Mouse (Mus musculus): ENCODE data around the gene Tmem19. TPM values are rescaled to one million over a fixed set of nuclear protein-coding genes. Genes with fewer than 3 reads are reported as not detected.
A peak's percentile ranks its signal among the peaks of the same experiment; 100 is the strongest.

Gene Tmem19
- polyA plus RNA-seq, 1 experiment from 2014 or later = 38.5 TPM

GRCm38 (mm10) chr10:115315473-115316171 is 46.7 kb downstream of the Tmem19 start, which contains the start of gene Rab21:
Gene Rab21, minus strand, starts transcription at chr10:115315594.
- peak within 1 kb of the TSS; percentile 97 for H3K9ac ChIP-seq
- H3K9me3 ChIP-seq = no peaks in the 10 kb centered on the region
- H3K4me2 ChIP-seq = peak within 1 kb of the TSS; percentile 57
- H3K27me3 ChIP-seq (replicated peaks) = no peaks in the 10 kb centered on the region
- H3K4me3 ChIP-seq = peak within 1 kb of the TSS; percentile 58
- peaks cover 33% of the 10 kb centered on the region for H3K4me1 ChIP-seq
- peak; percentile 95 for ATAC-seq (replicated peaks)
- WGBS = under 1% methylated on average over 46 of the region's 48 CpGs
- H3K36me3 ChIP-seq (replicated peaks) = no peaks in the 10 kb centered on the region
- H3K27ac ChIP-seq = peak within 1 kb of the TSS; percentile 97

GRCm38 (mm10) chr10:115314582-115315452 is 47.5 kb downstream of the Tmem19 start:
- peaks cover 35% of the 10 kb centered on the region for H3K4me1 ChIP-seq
- peak overlapping the region; percentile 58 for H3K4me3 ChIP-seq
- peak; percentile 77 for ATAC-seq (replicated peaks)
- WGBS = 1% methylated on average over 69 of the region's 73 CpGs
- H3K27ac ChIP-seq = peak overlapping the region; percentile 97
- no peaks in the 10 kb centered on the region for H3K27me3 ChIP-seq (replicated peaks)
- H3K36me3 ChIP-seq (replicated peaks) = no peaks in the 10 kb centered on the region
- peak overlapping the region; percentile 57 for H3K4me2 ChIP-seq
- H3K9ac ChIP-seq = peak overlapping the region; percentile 97
- no peaks in the 10 kb centered on the region for H3K9me3 ChIP-seq

GRCm38 (mm10) chr10:115314287-115314581 is 48.1 kb downstream of the Tmem19 start:
- no peak for ATAC-seq (replicated peaks)
- Histone ChIP-seq H3K27me3 (replicated peaks) (no peaks in the 10 kb centered on the region), H3K36me3 (replicated peaks) (no peaks in the 10 kb centered on the region), H3K4me3 (peak overlapping the region; percentile 58), H3K4me2 (peak overlapping the region; percentile 57), H3K9me3 (no peaks in the 10 kb centered on the region), H3K9ac (peak overlapping the region; percentile 97), H3K27ac (no peak overlapping the region), H3K4me1 (peaks cover 35% of the 10 kb centered on the region)
- WGBS = 22% methylated on average over 6 of the region's 6 CpGs

- H3K36me3 ChIP-seq (replicated peaks) = no peaks in the 10 kb centered on the region
- no peak for ATAC-seq (replicated peaks)
- peak overlapping the region; percentile 58 for H3K4me3 ChIP-seq
- no peak overlapping the region for H3K27ac ChIP-seq
- H3K9ac ChIP-seq = peak overlapping the region; percentile 97
- H3K4me1 ChIP-seq = peaks cover 35% of the 10 kb centered on the region
- peak overlapping the region; percentile 57 for H3K4me2 ChIP-seq
- no peaks in the 10 kb centered on the region for H3K9me3 ChIP-seq
- 64% methylated on average over 14 of the region's 14 CpGs for WGBS
- no peaks in the 10 kb centered on the region for H3K27me3 ChIP-seq (replicated peaks)
Observed at GRCm38 (mm10) chr10:115313641-115314286, 48.5 kb downstream of the Tmem19 start.

GRCm38 (mm10) chr10:115312732-115313131 is 49.6 kb downstream of the Tmem19 start:
- Histone ChIP-seq H3K36me3 (replicated peaks) (no peaks in the 10 kb centered on the region), H3K4me1 (peaks cover 35% of the 10 kb centered on the region), H3K9me3 (no peaks in the 10 kb centered on the region), H3K27ac (no peak overlapping the region), H3K4me3 (no peak overlapping the region), H3K27me3 (replicated peaks) (no peaks in the 10 kb centered on the region), H3K4me2 (peak overlapping the region; percentile 2; the same call in 1 of the 2 replicates), H3K9ac (no peak overlapping the region)
- no peak for ATAC-seq (replicated peaks)
- 70% methylated on average over 3 of the region's 3 CpGs for WGBS

GRCm38 (mm10) chr10:115312194-115312593 is 50.1 kb downstream of the Tmem19 start:
- 87% methylated on average over 5 of the region's 5 CpGs for WGBS
- Histone ChIP-seq H3K9me3 (no peaks in the 10 kb centered on the region), H3K4me1 (peaks cover 35% of the 10 kb centered on the region), H3K36me3 (replicated peaks) (no peaks in the 10 kb centered on the region), H3K27me3 (replicated peaks) (no peaks in the 10 kb centered on the region), H3K27ac (no peak overlapping the region), H3K4me3 (no peak overlapping the region), H3K4me2 (peak overlapping the region; percentile 2; the same call in 1 of the 2 replicates), H3K9ac (no peak overlapping the region)
- no peak for ATAC-seq (replicated peaks)

GRCm38 (mm10) chr10:115311263-115311965 is 50.9 kb downstream of the Tmem19 start:
- no peaks in the 10 kb centered on the region for H3K9me3 ChIP-seq
- H3K4me2 ChIP-seq = no peak overlapping the region
- H3K27ac ChIP-seq = no peak overlapping the region
- H3K9ac ChIP-seq = no peak overlapping the region
- H3K4me3 ChIP-seq = no peak overlapping the region
- H3K27me3 ChIP-seq (replicated peaks) = no peaks in the 10 kb centered on the region
- H3K36me3 ChIP-seq (replicated peaks) = no peaks in the 10 kb centered on the region
- ATAC-seq (replicated peaks) = no peak
- H3K4me1 ChIP-seq = peaks cover 33% of the 10 kb centered on the region
- WGBS = 88% methylated on average over 14 of the region's 14 CpGs

- no peak overlapping the region for H3K9ac ChIP-seq
- no peaks in the 10 kb centered on the region for H3K27me3 ChIP-seq (replicated peaks)
- H3K27ac ChIP-seq = no peak overlapping the region
- no peak for ATAC-seq (replicated peaks)
- H3K9me3 ChIP-seq = no peaks in the 10 kb centered on the region
- no peak overlapping the region for H3K4me3 ChIP-seq
- WGBS = 93% methylated on average over 4 of the region's 4 CpGs
- H3K36me3 ChIP-seq (replicated peaks) = no peaks in the 10 kb centered on the region
- H3K4me2 ChIP-seq = no peak overlapping the region
- H3K4me1 ChIP-seq = peaks cover 31% of the 10 kb centered on the region
Observed at GRCm38 (mm10) chr10:115309191-115309590, 53.1 kb downstream of the Tmem19 start.

- Histone ChIP-seq H3K36me3 (replicated peaks) (no peaks in the 10 kb centered on the region), H3K9me3 (no peaks in the 10 kb centered on the region), H3K27me3 (replicated peaks) (no peaks in the 10 kb centered on the region), H3K4me2 (no peak overlapping the region), H3K9ac (no peak overlapping the region), H3K27ac (no peak overlapping the region), H3K4me3 (no peak overlapping the region), H3K4me1 (peaks cover 13% of the 10 kb centered on the region)
- 92% methylated on average over 7 of the region's 7 CpGs for WGBS
- ATAC-seq (replicated peaks) = no peak
Observed at GRCm38 (mm10) chr10:115307331-115307875, 54.9 kb downstream of the Tmem19 start.

- no peak for ATAC-seq (replicated peaks)
- Histone ChIP-seq H3K9me3 (no peaks in the 10 kb centered on the region), H3K27ac (no peak overlapping the region), H3K9ac (no peak overlapping the region), H3K36me3 (replicated peaks) (peaks cover 9% of the 10 kb centered on the region), H3K27me3 (replicated peaks) (no peaks in the 10 kb centered on the region), H3K4me2 (no peak overlapping the region), H3K4me1 (no peaks in the 10 kb centered on the region), H3K4me3 (no peak overlapping the region)
- WGBS = 97% methylated on average over 4 of the region's 4 CpGs
Observed at GRCm38 (mm10) chr10:115298683-115299082, 63.6 kb downstream of the Tmem19 start.

- no peak for ATAC-seq (replicated peaks)
- Histone ChIP-seq H3K36me3 (replicated peaks) (peaks cover 15% of the 10 kb centered on the region), H3K4me1 (no peaks in the 10 kb centered on the region), H3K9ac (no peak overlapping the region), H3K27ac (no peak overlapping the region), H3K4me3 (no peak overlapping the region), H3K4me2 (no peak overlapping the region), H3K27me3 (replicated peaks) (no peaks in the 10 kb centered on the region), H3K9me3 (no peaks in the 10 kb centered on the region)
- WGBS = 93% methylated on average over 5 of the region's 5 CpGs
Observed at GRCm38 (mm10) chr10:115297582-115297981, 64.7 kb downstream of the Tmem19 start.
